Mouse (Mus musculus): ENCODE data around the gene B3gnt6. TPM values are rescaled to one million over a fixed set of nuclear protein-coding genes. Genes with fewer than 3 reads are reported as not detected.
"Not testable (repeated sequence)": the region's sequence is repeated elsewhere in the genome, so short reads cannot be mapped to it uniquely, and the experiment has no call there.

The B3gnt6 gene
- total and polyA plus RNA-seq, 2 experiments from 2014 or later = 0.19 to 0.63 TPM

DNA sequence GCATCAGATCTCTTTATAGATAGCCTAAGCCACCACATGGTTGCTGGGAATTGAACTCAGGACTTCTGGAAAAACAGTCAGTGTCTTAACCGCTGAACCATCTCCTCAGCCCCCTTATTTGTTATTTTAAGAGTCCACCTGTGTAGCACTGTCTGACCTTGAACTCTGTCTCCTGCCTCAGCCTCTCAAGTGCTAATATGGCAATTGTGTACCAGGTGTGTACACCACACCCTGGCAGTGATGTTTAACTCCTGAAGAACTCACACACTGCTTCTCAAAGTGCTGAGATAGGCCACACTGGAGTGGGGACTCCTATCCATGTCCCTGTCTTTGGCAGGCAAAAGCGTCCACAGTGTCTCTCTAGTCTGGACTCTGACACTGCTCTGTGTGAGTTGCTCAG lies 10.6 kb downstream of the B3gnt6 start:
- 95% methylated on average over 2 of the region's 2 CpGs for WGBS
- Histone ChIP-seq H3K4me1 (ENCODE audit: insufficient read depth) (0 out of 2 replicates have a peak, but pooled peaks cover 3% of the 10 kb centered on the region), H3K9ac (no peak overlapping the region), H3K27me3 (ENCODE audit: insufficient read depth, low read length) (peaks cover 25% of the 10 kb centered on the region), H3K36me3 (ENCODE audit: insufficient read depth) (no peaks in the 10 kb centered on the region), H3K4me2 (ENCODE audit: low read depth) (no peak overlapping the region), H3K4me3 (ENCODE audit: low read depth, low read length) (no peak overlapping the region), H3K27ac (ENCODE audit: low read depth, low read length) (no peak overlapping the region), H3K9me3 (ENCODE audit: low read length) (no peaks in the 10 kb centered on the region)
- no peak for TF ChIP-seq CTCF (IDR thresholded peaks at IDR 0.05; ENCODE audit: low read depth)
- no peak for ATAC-seq
- DNase-seq = no peak

DNA sequence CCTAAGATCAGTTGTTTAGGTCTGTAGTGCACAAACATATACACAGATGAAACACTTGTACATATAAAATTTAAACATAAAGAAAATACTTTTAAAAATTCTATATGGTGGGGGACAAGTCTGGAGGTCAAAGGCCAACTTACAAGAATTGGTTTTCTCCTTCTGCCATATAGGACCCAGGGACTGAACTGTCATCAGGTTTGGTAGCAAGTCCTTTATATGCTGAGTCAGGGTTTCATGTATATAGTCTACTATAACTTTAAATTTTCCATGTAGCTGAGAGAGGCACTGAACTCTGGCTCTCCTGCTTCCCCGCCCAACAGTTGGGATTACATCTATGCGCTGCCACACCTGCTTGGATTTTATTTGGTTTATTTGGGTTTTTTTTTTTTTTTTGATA lies 11.0 kb downstream of the B3gnt6 start:
- Histone ChIP-seq H3K9ac (no peak overlapping the region), H3K36me3 (ENCODE audit: insufficient read depth) (no peaks in the 10 kb centered on the region), H3K9me3 (ENCODE audit: low read length) (no peaks in the 10 kb centered on the region), H3K27ac (ENCODE audit: low read depth, low read length) (no peak overlapping the region), H3K4me2 (ENCODE audit: low read depth) (no peak overlapping the region), H3K27me3 (ENCODE audit: insufficient read depth, low read length) (peaks cover 21% of the 10 kb centered on the region), H3K4me3 (ENCODE audit: low read depth, low read length) (no peak overlapping the region), H3K4me1 (ENCODE audit: insufficient read depth) (no peaks in the 10 kb centered on the region)
- no peak for TF ChIP-seq CTCF (IDR thresholded peaks at IDR 0.05; ENCODE audit: low read depth)
- no peak for DNase-seq
- ATAC-seq = no peak
- 100% methylated on average over 2 of the region's 2 CpGs for WGBS

DNA sequence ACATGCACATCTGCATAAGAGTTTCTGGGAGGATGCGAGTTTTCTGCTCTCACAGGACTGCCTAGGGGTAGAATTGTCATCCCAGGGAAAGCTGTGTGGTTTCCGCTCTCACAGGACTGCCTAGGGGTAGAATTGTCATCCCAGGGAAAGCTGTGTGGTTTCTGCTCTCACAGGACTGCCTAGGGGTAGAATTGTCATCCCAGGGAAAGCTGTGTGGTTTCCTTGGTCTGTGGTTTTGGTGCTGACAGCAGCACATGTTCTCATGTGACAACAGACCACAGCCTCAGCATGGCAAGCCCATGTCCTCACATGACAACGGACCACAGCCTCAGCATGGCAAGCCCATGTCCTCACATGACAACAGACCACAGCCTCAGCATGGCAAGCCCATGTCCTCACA lies 11.9 kb downstream of the B3gnt6 start:
- not testable (repeated sequence) for H3K4me2 ChIP-seq (ENCODE audit: low read depth); H3K36me3 ChIP-seq (ENCODE audit: insufficient read depth); H3K27ac ChIP-seq (ENCODE audit: low read depth, low read length); H3K9me3 ChIP-seq (ENCODE audit: low read length); H3K4me3 ChIP-seq (ENCODE audit: low read depth, low read length); ATAC-seq; DNase-seq; H3K4me1 ChIP-seq (ENCODE audit: insufficient read depth); H3K9ac ChIP-seq
- H3K27me3 ChIP-seq (ENCODE audit: insufficient read depth, low read length) = peaks cover 12% of the 10 kb centered on the region
- WGBS = 55% methylated on average over 3 of the region's 3 CpGs

DNA sequence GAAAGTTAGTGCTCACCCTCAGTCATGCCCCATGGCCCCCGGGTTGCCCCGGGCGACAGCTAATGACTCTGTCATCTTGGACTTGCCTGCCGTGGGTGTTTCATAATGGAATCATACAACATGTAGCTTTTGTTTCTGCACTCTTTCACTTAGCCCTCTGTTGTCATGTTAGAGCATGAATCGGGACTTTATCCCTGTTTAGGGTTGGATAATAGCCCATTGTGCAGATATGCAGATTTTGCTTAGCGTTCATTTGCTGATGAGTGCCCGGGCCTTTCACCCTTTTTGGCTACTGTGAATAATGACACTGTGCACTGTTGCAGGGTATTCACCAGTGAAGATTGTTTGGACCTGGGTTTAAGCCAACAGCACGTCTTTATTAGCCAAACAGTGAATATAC lies 12.6 kb downstream of the B3gnt6 start:
- no peaks in the 10 kb centered on the region for H3K36me3 ChIP-seq (ENCODE audit: insufficient read depth)
- no peaks in the 10 kb centered on the region for H3K9me3 ChIP-seq (ENCODE audit: low read length)
- H3K4me2 ChIP-seq (ENCODE audit: low read depth) = no peak overlapping the region
- no peak overlapping the region for H3K9ac ChIP-seq
- TF ChIP-seq CTCF (IDR thresholded peaks at IDR 0.05; ENCODE audit: low read depth) = no peak
- DNase-seq (peak; percentile 33), ATAC-seq (peak; percentile 72)
- H3K4me3 ChIP-seq (ENCODE audit: low read depth, low read length) = no peak overlapping the region
- no peak overlapping the region for H3K27ac ChIP-seq (ENCODE audit: low read depth, low read length)
- H3K27me3 ChIP-seq (ENCODE audit: insufficient read depth, low read length) = peaks cover 5% of the 10 kb centered on the region; the same call in 1 of the 2 replicates
- H3K4me1 ChIP-seq (ENCODE audit: insufficient read depth) = no peaks in the 10 kb centered on the region
- WGBS = 14% methylated on average over 8 of the region's 8 CpGs

DNA sequence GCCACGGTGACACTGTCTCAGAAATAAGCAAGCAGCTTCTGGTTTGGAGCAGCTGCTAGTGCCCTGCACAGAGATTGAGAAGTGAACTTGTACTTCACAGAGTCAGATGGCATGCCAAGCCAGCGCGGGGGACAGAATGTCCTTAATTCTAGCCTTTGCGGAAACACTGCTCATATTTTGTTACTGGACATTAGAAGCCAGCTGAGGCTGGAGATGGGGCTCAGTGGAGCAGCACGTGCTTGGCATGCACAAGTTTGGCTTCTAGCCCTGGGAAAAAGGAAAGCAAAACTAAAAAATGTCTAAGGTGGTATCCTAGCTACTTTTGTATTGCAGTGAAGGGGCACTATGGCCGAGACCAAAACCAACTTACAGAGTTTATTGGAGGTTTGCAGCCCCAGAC lies 14.0 kb downstream of the B3gnt6 start:
- H3K9me3 ChIP-seq (ENCODE audit: low read length) = no peaks in the 10 kb centered on the region
- H3K9ac ChIP-seq = no peak overlapping the region
- 47% methylated on average over 6 of the region's 6 CpGs for WGBS
- no peak overlapping the region for H3K4me3 ChIP-seq (ENCODE audit: low read depth, low read length)
- H3K27me3 ChIP-seq (ENCODE audit: insufficient read depth, low read length) = no peaks in the 10 kb centered on the region
- no peaks in the 10 kb centered on the region for H3K4me1 ChIP-seq (ENCODE audit: insufficient read depth)
- 0 out of 2 replicates have a peak overlapping the region, but pooled peaks have one; percentile 1 for H3K27ac ChIP-seq (ENCODE audit: low read depth, low read length)
- ATAC-seq (no peak), DNase-seq (peak; percentile 35)
- H3K4me2 ChIP-seq (ENCODE audit: low read depth) = no peak overlapping the region
- H3K36me3 ChIP-seq (ENCODE audit: insufficient read depth) = no peaks in the 10 kb centered on the region
- no peak for TF ChIP-seq CTCF (IDR thresholded peaks at IDR 0.05; ENCODE audit: low read depth)

DNA sequence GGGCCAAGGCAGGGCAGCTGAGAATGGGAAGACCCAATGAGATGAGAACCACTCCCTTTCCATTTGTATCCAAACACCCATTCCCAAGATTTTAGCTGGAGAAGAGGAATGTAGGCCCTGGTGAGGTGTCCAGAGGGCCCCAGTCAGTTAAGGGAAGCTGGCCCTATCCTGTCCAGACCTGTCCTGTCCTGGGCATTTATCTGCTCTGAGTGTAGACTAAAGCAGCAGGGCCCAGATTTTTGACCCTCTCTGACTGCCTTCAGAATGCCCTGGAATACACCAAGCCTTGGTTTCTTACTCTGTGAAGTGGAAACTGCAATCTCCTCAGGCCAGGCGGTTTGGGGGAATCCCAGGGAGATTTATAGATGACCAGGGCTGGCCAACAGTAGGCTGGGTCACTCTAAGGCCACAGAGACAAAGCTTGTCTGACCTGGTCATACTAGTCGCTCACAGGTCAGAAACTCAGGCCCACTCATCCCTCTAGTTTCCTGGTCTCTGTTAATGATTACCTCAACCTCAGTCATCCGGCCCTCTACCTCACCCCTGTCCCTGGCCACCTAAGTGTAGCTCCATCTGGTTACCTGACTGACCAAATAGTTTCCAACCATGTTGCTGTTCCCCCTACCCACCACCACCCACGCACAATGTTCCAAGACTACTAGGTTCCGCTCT lies 20.6 kb downstream of the B3gnt6 start:
- Histone ChIP-seq H3K4me3 (ENCODE audit: low read depth, low read length) (peak overlapping the region; percentile 73), H3K36me3 (ENCODE audit: insufficient read depth) (no peaks in the 10 kb centered on the region), H3K4me1 (ENCODE audit: insufficient read depth) (peaks cover 12% of the 10 kb centered on the region; the same call in 1 of the 2 replicates), H3K27ac (ENCODE audit: low read depth, low read length) (0 out of 2 replicates have a peak overlapping the region, but pooled peaks have one; percentile 29), H3K27me3 (ENCODE audit: insufficient read depth, low read length) (no peaks in the 10 kb centered on the region), H3K9me3 (ENCODE audit: low read length) (no peaks in the 10 kb centered on the region), H3K9ac (peak overlapping the region; percentile 80), H3K4me2 (ENCODE audit: low read depth) (peak overlapping the region; percentile 71)
- ATAC-seq (peak; percentile 4; the same call in 1 of the 2 replicates), DNase-seq (no peak)
- no peak for TF ChIP-seq CTCF (IDR thresholded peaks at IDR 0.05; ENCODE audit: low read depth)
- WGBS = 92% methylated on average over 5 of the region's 5 CpGs

DNA sequence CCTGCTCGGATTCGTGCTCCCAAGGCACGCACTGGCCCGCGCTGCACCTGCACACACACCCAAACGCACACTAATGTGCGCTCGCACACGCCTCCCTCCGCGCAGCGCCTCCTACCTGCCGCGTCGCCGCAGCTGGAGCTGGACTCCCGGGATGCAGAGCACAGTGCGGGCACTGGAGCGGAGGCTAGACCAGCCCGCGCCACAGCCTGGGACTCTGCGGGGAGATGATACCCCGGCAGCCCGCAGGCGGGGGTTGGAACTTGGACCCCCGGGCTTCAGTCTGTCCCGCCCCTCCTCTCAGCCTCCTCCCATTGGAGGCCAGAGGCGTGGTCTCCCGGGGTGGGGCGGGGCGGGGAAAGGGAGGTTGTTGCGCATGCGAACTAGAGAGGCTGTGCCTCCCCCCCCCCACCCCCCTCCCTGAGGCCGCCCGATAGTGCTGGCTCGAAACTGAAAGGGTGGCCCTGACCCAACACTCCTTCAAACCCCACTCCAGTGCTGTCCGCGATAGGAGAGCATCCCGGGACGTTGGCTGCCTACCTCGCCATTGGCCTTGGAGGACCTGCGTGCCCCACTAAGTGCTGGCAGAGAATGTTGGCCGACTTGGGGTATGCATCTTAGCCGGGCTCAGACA lies 21.2 kb downstream of the B3gnt6 start, which contains the start of gene Capn5:
TSS of gene Capn5 (minus strand) at position 346 of the 631 bp plus-strand sequence.
- 3% methylated on average over 38 of the region's 44 CpGs for whole genome bisulfite sequencing
- ATAC-seq (peak; percentile 92), DNase-seq (peak; percentile 88)
- Histone ChIP-seq H3K27me3 (ENCODE audit: insufficient read depth, low read length) (no peaks in the 10 kb centered on the region), H3K36me3 (ENCODE audit: insufficient read depth) (no peaks in the 10 kb centered on the region), H3K27ac (ENCODE audit: low read depth, low read length) (peak within 1 kb of the TSS; percentile 35; the same call in 1 of the 2 replicates), H3K4me2 (ENCODE audit: low read depth) (peak within 1 kb of the TSS; percentile 71), H3K9ac (peak within 1 kb of the TSS; percentile 80), H3K9me3 (ENCODE audit: low read length) (no peaks in the 10 kb centered on the region), H3K4me3 (ENCODE audit: low read depth, low read length) (peak within 1 kb of the TSS; percentile 73), H3K4me1 (ENCODE audit: insufficient read depth) (peaks cover 12% of the 10 kb centered on the region; the same call in 1 of the 2 replicates)
- TF ChIP-seq CTCF (IDR thresholded peaks at IDR 0.05; ENCODE audit: low read depth) = peak; percentile 75
